Mouse (Mus musculus) v-Abl transformed pro-B cells (cell line): Measurements from ENCODE around the gene Wtap.

Experiments
- in situ Hi-C, 2 experiments: fragments of 400-800 bp; cut with MboI; formaldehyde crosslinking; loops; one replicate each; pipeline ENCODE4 v1.15.1; 2025; ENCODE audit not compliant: unreplicated experiment in 2 of 2

Wtap gene

GRCm38 (mm10) chr17:12994069-12994468 is at the start of gene Wtap:
Gene Wtap, minus strand, starts transcription at chr17:12994169.
- in situ Hi-C loops, result loop anchor here (5.0 to 25.0 kb wide), 4 partner anchors 77 to 682 kb away; partner anchors contain the start of genes Mrpl18 (in 2 of the 2), Tcp1 (in 2 of the 2), Map3k4 (in 1 of the 2) and Pnldc1 (in 1 of the 2)

GRCm38 (mm10) chr17:13036627-13037192 is 42.7 kb upstream of the Wtap start:
- in situ Hi-C loops, result loop anchor here in 1 of 2 experiments (25.0 kb wide), 1 partner anchor 1876 kb away; no protein-coding TSS in a partner anchor

GRCm38 (mm10) chr17:13013316-13013715 is 19.3 kb upstream of the Wtap start:
- in situ Hi-C loops, result loop anchor here in 1 of 2 experiments (25.0 kb wide), 1 partner anchor 601 kb away; no protein-coding TSS in a partner anchor

GRCm38 (mm10) chr17:13009887-13010286 is 15.9 kb upstream of the Wtap start:
- in situ Hi-C loops, result loop anchor here in 1 of 2 experiments (25.0 kb wide), 1 partner anchor 598 kb away; no protein-coding TSS in a partner anchor

- in situ Hi-C loops, result loop anchor here in 1 of 2 experiments (25.0 kb wide), 1 partner anchor 596 kb away; no protein-coding TSS in a partner anchor
Observed at GRCm38 (mm10) chr17:13008528-13008927, 14.6 kb upstream of the Wtap start.

- in situ Hi-C loops, result loop anchor here in 1 of 2 experiments (25.0 kb wide), 1 partner anchor 596 kb away; no protein-coding TSS in a partner anchor
Observed at GRCm38 (mm10) chr17:13007730-13008425, 13.9 kb upstream of the Wtap start.

GRCm38 (mm10) chr17:13006984-13007383 is 13.0 kb upstream of the Wtap start:
- in situ Hi-C loops, result loop anchor here in 1 of 2 experiments (25.0 kb wide), 1 partner anchor 595 kb away; no protein-coding TSS in a partner anchor

- in situ Hi-C loops, result loop anchor here in 1 of 2 experiments (25.0 kb wide), 1 partner anchor 594 kb away; no protein-coding TSS in a partner anchor
Observed at GRCm38 (mm10) chr17:13006546-13006945, 12.6 kb upstream of the Wtap start, which contains the start of gene Sod2. Gene Sod2, plus strand, starts transcription at chr17:13006846.

- in situ Hi-C loops, result loop anchor here in 1 of 2 experiments (25.0 kb wide), 1 partner anchor 592 kb away; no protein-coding TSS in a partner anchor
Observed at GRCm38 (mm10) chr17:13004436-13004835, 10.5 kb upstream of the Wtap start.

GRCm38 (mm10) chr17:13002243-13002642 is 8.3 kb upstream of the Wtap start:
- in situ Hi-C loops, result loop anchor here in 1 of 2 experiments (25.0 kb wide), 1 partner anchor 590 kb away; no protein-coding TSS in a partner anchor

GRCm38 (mm10) chr17:12999069-12999468 is 5.1 kb upstream of the Wtap start:
- in situ Hi-C loops, result loop anchor here (5.0 to 25.0 kb wide), 3 partner anchors 84 to 687 kb away; partner anchors contain the start of genes Map3k4 (in 1 of the 2), Mrgprh (in 1 of the 2), Mrpl18 (in 1 of the 2) and Pnldc1 (in 1 of the 2)

GRCm38 (mm10) chr17:12997890-12998289 is 3.9 kb upstream of the Wtap start:
- in situ Hi-C loops, result loop anchor here (5.0 to 25.0 kb wide), 3 partner anchors 83 to 686 kb away; partner anchors contain the start of genes Map3k4 (in 1 of the 2), Mrgprh (in 1 of the 2), Mrpl18 (in 1 of the 2) and Pnldc1 (in 1 of the 2)

GRCm38 (mm10) chr17:12996345-12996744 is 2.4 kb upstream of the Wtap start:
- in situ Hi-C loops, result loop anchor here (5.0 to 25.0 kb wide), 3 partner anchors 82 to 684 kb away; partner anchors contain the start of genes Map3k4 (in 1 of the 2), Mrgprh (in 1 of the 2), Mrpl18 (in 1 of the 2) and Pnldc1 (in 1 of the 2)

- in situ Hi-C loops, result loop anchor here (5.0 to 25.0 kb wide), 4 partner anchors 75 to 680 kb away; partner anchors contain the start of genes Mrpl18 (in 2 of the 2), Tcp1 (in 2 of the 2), Map3k4 (in 1 of the 2) and Pnldc1 (in 1 of the 2)
Observed at GRCm38 (mm10) chr17:12992470-12992991, 1.4 kb downstream of the Wtap start.

GRCm38 (mm10) chr17:12991635-12992358 is 2.2 kb downstream of the Wtap start:
- in situ Hi-C loops, result loop anchor here (5.0 to 25.0 kb wide), 4 partner anchors 74 to 679 kb away; partner anchors contain the start of genes Mrpl18 (in 2 of the 2), Tcp1 (in 2 of the 2), Map3k4 (in 1 of the 2) and Pnldc1 (in 1 of the 2)

- in situ Hi-C loops, result loop anchor here (5.0 to 25.0 kb wide), 4 partner anchors 74 to 679 kb away; partner anchors contain the start of genes Mrpl18 (in 2 of the 2), Tcp1 (in 2 of the 2), Map3k4 (in 1 of the 2) and Pnldc1 (in 1 of the 2)
Observed at GRCm38 (mm10) chr17:12991194-12991634, 2.8 kb downstream of the Wtap start.

GRCm38 (mm10) chr17:12990567-12991145 is 3.3 kb downstream of the Wtap start:
- in situ Hi-C loops, result loop anchor here (5.0 to 25.0 kb wide), 4 partner anchors 73 to 678 kb away; partner anchors contain the start of genes Mrpl18 (in 2 of the 2), Tcp1 (in 2 of the 2), Map3k4 (in 1 of the 2) and Pnldc1 (in 1 of the 2)

GRCm38 (mm10) chr17:12988096-12988495 is 5.9 kb downstream of the Wtap start:
- in situ Hi-C loops, result loop anchor here in 1 of 2 experiments (25.0 kb wide), 1 partner anchor 676 kb away; the partner anchor contains the start of gene Map3k4
